Mouse (Mus musculus): ENCODE measurements around the gene Rbp3.

Rbp3 gene

DNA sequence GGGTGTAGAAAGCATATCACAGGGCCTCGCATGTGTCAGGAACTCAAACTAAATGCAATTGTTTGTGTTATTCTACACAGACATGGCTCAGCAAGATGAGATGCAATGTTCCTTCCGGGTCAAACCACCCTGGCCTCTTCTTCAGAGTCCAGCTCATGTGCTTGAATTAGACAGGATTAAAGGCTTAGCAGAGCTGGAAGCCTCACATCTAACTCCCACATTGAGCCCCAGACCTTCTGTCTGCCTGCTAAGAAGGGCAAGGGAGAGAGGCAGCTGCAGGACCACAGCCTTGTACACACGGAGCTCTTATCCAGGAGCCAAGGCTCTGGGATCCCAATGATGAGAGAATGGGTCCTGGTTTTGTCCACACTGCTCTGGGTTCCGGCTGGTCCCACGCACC, at the start of gene Rbp3:
Rbp3 (plus strand) TSS at position 243 of the 400 bp plus-strand sequence.
- DNase-seq: no peak

DNA sequence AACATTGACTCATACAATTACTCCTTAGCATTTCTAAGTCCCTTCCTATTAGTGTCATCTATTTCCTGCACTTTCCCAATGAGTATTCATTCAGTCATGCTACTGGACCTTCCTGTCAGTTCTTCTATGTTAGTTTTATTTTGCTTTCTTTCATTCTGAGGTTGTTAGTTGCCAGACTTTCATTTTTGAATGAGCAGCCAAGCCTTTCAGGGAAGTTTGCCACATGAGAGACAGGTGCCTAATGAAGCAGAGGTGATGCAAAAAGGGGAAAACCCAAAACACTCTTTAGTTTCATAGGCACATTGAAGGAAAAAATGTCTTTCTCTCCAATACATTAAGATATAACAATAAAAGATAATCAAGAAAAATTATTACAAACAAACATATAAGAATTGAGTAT, 49.0 kb upstream of the Rbp3 start:
- DNase-seq: no peak

DNA sequence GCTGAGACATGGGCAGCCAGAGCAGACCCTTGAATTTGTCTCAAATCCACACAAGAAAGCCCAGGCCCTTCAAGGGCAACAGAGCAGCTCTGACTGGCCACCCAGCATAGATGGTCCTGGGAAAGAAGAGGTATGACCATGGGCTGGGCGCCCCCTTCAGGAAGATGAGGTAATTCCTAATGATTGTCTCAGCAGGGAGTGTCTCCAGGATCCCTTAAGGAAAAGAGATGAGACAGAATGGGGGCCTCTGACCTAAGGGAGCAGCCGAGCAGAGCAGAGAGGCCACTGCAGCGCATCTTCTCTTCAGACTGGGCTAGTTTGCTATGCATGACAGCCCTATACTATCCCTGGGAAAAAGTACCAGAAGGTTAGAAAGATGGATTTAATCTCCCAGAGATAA, 40.1 kb upstream of the Rbp3 start:
- DNase-seq: peak; percentile 21 to 25

- DNase-seq: no peak
Observed at GRCm38 (mm10) chr14:33914206-33914605, 39.6 kb upstream of the Rbp3 start.

DNA sequence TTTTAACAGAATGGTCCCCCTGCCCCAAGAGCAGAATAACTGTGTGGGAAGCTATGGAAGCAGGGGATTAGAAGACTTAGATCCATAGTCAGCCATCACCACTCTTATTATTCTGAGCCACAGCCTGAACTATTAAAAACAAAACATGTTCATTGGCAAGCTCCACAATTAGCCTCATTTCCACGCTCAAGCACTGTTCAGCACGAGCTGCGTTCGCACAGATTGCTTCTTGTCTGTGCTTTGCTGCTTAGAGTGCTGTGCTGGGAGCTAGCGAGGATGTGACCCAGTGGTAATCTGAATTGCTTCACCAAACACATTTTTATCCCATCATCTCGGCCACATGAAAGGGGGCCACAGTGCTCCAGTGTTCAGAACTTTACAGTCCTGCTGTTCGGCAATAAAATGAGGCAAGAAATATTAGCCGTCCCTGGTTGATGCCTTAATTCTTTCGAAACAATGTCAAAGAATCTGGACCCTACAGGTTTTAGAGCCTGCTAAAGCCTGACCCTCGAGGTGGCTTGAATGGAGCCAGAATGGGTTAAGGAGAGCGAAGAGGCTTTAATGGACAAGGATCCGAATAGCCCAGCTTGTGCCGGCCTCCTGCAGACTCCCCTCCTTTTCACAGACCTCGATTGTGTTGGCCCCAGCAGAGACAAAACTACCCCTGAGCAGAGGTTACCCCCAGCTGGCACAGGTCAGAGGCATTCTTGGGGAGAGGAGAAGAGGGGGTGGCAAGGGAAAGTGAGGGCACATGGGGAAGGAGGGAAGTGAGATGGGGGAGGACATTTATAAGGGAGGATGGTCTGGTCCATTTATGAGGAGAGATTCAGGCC, 32.9 kb upstream of the Rbp3 start:
- DNase-seq: no peak

DNA sequence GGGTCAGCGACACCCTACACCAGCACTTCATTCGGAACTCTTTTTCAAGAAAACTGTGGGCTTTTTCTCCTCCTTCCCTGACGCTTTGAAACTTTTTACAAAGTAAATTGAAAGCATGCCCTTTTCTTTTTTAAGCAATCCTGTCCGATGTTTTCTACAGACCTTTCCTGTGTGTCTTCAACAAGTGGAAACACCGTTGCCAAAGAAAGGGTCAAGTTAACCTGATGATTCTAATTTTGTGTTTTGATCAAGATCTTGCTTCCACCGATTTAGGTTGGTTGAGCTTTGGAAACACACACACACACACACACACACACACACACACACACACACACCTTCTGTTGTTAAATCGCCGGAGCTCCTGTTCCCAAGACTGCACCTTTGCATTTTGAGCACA, 31.0 kb upstream of the Rbp3 start:
- DNase-seq: no peak

DNA sequence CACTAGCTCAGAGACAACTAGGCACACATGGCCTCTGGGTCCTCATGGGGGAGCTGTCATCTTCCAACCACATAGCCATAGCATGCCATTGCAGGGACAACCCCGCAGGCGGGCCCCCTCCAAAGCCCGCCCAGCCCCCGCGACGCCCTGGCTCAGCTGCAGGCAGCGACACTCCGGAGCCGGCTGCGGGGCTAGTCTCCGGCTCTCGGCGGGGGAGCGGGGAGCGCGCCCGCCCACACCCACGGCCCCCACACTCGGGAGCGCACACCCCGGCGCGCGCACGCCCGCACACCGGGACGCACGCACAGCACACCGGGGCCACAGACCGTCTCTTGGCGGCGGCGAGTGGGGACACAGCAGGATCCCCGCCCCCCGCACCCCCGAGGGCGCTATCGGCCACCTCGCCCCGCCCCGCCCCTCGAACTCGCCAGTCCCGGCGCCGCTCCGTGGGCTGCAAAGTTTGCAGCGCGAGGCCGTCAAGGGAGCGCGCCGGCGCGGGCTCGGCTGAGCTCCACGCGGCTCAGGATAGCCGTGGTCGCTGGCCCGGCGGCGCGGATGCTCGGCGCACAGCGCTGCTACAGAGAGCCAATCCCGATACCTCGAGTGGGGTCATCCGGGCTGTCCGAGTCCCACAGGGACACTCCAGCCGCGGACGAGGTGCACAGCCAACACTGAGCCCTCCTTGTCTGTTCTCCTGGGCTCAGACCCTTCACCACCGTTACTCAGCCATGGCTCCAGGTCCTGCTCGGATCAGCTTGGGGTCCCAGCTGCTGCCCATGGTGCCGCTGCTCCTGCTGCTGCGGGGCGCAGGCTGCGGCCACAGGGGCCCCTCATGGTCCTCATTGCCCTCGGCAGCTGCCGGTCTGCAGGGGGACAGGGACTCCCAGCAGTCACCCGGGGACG, 30.4 kb upstream of the Rbp3 start, which contains the start of gene Gdf10:
Gdf10 (plus strand) TSS at position 420 of the 903 bp plus-strand sequence.
- DNase-seq: peak in 1 of 2 experiments; percentile 12

DNA sequence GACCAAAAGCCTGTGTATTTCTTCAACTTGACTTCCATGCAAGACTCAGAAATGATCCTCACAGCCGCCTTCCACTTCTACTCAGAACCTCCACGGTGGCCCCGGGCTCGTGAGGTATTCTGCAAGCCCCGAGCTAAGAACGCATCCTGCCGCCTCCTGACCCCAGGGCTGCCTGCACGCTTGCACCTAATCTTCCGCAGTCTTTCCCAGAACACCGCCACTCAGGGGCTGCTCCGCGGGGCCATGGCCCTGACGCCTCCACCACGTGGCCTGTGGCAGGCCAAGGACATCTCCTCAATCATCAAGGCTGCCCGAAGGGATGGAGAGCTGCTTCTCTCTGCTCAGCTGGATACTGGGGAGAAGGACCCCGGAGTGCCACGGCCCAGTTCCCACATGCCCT, 21.9 kb upstream of the Rbp3 start:
- DNase-seq: no peak

GRCm38 (mm10) chr14:33932935-33933703, 20.7 kb upstream of the Rbp3 start:
- DNase-seq: peak; percentile 69 to 71

- DNase-seq: peak; percentile 49 to 59
Observed at GRCm38 (mm10) chr14:33933778-33934317, 20.0 kb upstream of the Rbp3 start.

DNA sequence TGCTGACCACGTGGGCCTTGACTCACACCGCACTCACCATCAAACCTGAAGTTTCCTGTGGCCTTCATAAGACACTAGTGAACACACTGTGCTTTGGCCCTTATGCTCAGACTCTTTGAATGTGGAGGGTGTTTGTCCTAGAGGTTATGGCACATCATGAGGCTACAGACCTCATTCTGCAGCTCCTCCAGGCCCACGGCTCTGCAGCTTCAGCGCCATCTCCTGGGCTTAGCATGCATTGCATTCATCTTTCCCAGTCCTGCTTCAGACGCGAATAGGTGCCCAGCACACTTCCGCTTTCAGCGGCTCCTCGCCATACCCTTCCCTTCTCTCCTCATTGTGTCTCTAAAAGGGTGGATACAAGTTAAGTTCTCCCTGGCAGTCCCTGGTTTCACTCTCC, 14.7 kb upstream of the Rbp3 start:
- DNase-seq: peak; percentile 74 to 77

DNA sequence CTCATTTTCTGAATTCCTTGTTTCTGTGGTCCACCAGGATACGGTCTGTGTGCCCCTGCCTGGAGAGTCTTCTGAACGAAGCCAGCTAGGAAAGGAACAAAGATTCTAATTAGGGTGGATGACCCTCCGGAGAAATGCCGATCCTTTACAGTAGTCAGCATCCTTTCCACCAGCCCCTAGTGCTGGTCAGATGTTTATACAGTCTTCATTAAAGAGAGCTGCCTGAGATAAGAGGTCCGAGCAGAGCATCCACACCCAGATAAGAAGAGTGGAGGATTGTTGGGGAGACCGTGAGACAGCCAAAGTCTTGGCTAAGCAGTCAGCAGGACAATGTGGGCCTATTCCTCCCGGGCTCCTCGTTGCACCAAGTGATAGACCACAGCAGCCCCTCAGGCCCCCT, 13.1 kb upstream of the Rbp3 start, which contains the start of gene Gdf2:
Gdf2 (plus strand) TSS at position 301 of the 400 bp plus-strand sequence.
- no peak for DNase-seq

- DNase-seq: no peak
Observed at GRCm38 (mm10) chr14:33942222-33942621, 11.6 kb upstream of the Rbp3 start.

- DNase-seq: no peak
Observed at GRCm38 (mm10) chr14:33946125-33946524, 7.7 kb upstream of the Rbp3 start.

GRCm38 (mm10) chr14:33952233-33952981, 1.4 kb upstream of the Rbp3 start:
- peak in 1 of 2 experiments; percentile 23 for DNase-seq

DNA sequence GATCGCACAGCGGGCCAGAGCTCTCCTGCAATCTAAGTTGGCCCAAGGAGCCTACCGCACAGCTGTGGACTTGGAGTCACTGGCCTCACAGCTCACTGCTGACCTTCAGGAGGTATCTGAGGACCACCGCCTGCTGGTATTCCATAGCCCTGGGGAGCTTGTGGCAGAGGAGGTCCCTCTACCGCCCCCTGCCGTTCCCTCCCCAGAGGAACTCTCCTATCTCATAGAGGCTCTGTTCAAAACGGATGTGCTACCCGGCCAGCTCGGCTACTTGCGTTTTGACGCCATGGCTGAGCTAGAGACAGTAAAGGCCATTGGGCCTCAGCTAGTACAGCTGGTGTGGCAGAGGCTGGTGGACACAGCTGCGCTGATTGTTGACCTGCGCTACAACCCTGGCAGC, 2.3 kb downstream of the Rbp3 start:
- DNase-seq: no peak

DNA sequence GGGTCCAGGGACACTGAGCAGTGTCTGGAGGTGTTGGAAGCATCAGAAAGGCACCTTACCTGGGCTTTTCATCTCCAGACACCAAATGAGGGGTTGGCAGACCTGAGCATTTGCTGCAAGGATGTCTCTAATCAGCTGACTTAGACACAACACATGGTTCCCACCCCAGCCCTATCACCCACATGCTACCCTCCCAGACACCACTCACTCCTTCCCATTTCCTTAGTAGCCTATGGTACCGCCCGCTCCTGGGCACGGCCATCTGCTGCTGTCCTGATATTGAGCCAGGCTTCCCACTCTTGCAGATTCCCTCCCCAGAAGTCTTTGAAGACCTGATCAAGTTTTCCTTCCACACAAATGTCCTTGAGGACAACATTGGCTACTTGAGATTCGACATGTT, 4.4 kb downstream of the Rbp3 start:
- no peak for DNase-seq

- no peak for DNase-seq
Observed at GRCm38 (mm10) chr14:33958841-33959240, 5.0 kb downstream of the Rbp3 start.

GRCm38 (mm10) chr14:33959341-33959740, 5.5 kb downstream of the Rbp3 start:
- peak; percentile 66 to 72 for DNase-seq

- no peak for DNase-seq
Observed at GRCm38 (mm10) chr14:33965675-33966074, 11.9 kb downstream of the Rbp3 start.

DNA sequence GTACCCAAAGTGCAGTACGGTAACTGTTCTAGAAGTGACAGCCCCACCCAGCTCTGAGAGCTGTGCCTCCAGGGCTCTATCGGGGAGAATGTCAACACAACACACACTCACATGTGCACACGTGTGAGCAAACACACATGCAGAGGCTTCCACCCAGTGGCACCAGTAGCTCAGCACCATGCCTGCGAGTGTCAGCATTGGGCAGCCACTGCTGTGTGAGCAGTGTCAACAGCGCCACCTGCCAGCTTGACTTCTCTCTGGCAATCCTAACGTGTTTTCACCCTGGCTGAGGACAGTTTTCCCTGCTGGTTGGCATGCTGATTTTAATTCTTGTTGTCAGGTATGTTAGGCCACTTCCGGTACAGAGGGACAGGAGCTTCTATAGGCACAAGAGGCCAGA, 18.9 kb downstream of the Rbp3 start:
- no peak for DNase-seq

DNA sequence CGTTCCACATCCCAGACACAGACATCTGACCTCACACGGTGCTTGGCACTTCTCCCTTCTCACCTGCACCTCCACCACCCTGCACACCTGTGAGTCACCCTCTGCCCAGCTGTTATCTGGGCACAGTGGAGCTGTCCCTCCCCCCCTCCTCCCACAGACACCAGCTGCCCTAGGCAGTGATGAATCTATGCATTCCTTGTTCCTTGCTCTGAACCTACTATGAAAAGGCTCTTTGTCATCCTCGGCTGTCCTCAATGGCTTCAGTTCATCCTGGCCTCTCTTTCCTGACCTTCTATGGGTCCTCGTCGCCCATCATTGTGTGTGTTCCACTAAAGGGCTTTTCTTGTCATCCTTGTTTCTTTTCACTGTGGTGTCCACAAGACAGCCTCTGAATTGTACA, 20.9 kb downstream of the Rbp3 start:
- no peak for DNase-seq

Measured in cerebellum, postnatal 36 days (tissue).